Mouse (Mus musculus) hindbrain, embryonic 13.5 days (tissue): ENCODE data around the gene Ntrk2. TPM values are rescaled to one million over a fixed set of nuclear protein-coding genes. Genes with fewer than 3 reads are reported as not detected.
"Not testable (repeated sequence)": the region's sequence is repeated elsewhere in the genome, so short reads cannot be mapped to it uniquely, and the experiment has no call there.

Experiments
- ATAC-seq: fragments of 200-750 bp; cut with Nextera tagmentation; 2 replicates; pipeline ENCODE4 v1.8.0; 2017; ENCODE audit warnings: moderate TSS enrichment; ENCODE audit not compliant: low FRiP score
- H3K27ac ChIP-seq: fragments of 300-500 bp; sonication (generic); 2 replicates; pipeline ENCODE4 v1.5.1; 2015; ENCODE audit warnings: inconsistent platforms, mild to moderate bottlenecking, moderate library complexity
- H3K27me3 ChIP-seq: fragments of 300-500 bp; sonication (generic); 2 replicates; pipeline ENCODE4 v1.6.1; 2015; ENCODE audit warnings: mild to moderate bottlenecking, inconsistent platforms
- H3K36me3 ChIP-seq: fragments of 300-500 bp; sonication (generic); 2 replicates; pipeline ENCODE4 v1.6.1; 2015; ENCODE audit warnings: mild to moderate bottlenecking, inconsistent platforms
- H3K4me1 ChIP-seq: fragments of 300-500 bp; sonication (generic); replicated peaks from 2 replicates; pipeline ENCODE4 v1.6.1; 2015; ENCODE audit warnings: inconsistent platforms
- H3K4me2 ChIP-seq: fragments of 300-500 bp; sonication (generic); 2 replicates; pipeline ENCODE4 v1.6.1; 2015; ENCODE audit warnings: inconsistent platforms, mild to moderate bottlenecking, moderate library complexity
- H3K4me3 ChIP-seq: fragments of 300-500 bp; sonication (generic); 2 replicates; pipeline ENCODE4 v1.5.1; 2015; ENCODE audit warnings: mild to moderate bottlenecking, inconsistent platforms
- H3K9ac ChIP-seq: fragments of 300-500 bp; sonication (generic); 2 replicates; pipeline ENCODE4 v1.6.1; 2015; ENCODE audit warnings: mild to moderate bottlenecking, inconsistent platforms
- H3K9me3 ChIP-seq: fragments of 300-500 bp; sonication (generic); 2 replicates; pipeline ENCODE4 v1.6.1; 2016; ENCODE audit warnings: inconsistent platforms
- WGBS: fragments of 180-500 bp; shearing (Covaris S2); methylation state at CpG from one replicate; pipeline ENCODE4 v1.1.7; 2015; 5-methylcytosine and 5-hydroxymethylcytosine counted together
- polyA plus RNA-seq: library from polyadenylated mRNA; unstranded; fragments of >200 nt; fragmentation: Nextera tagmentation; extraction: Ambion mirVana; gene quantifications from 2 replicates; pipeline ENCODE4 v1.2.1, GENCODE M21; 2015

The Ntrk2 gene
- polyA plus RNA-seq, 1 experiment from 2014 or later, result 99.2 TPM

GRCm38 (mm10) chr13:59079761-59080461 lies 273.5 kb downstream of the Ntrk2 start:
- H3K9me3 ChIP-seq, result no peaks in the 10 kb centered on the region
- ATAC-seq, result peak; percentile 21; the same call in 1 of the 2 replicates
- H3K4me1 ChIP-seq, result peaks cover 17% of the 10 kb centered on the region
- 0 out of 2 replicates have a peak, but pooled peaks cover 6% of the 10 kb centered on the region for H3K36me3 ChIP-seq
- H3K4me2 ChIP-seq, result no peak overlapping the region
- 0 out of 2 replicates have a peak overlapping the region, but pooled peaks have one; percentile 13 for H3K27ac ChIP-seq
- no peak overlapping the region for H3K9ac ChIP-seq
- peaks cover 8% of the 10 kb centered on the region; the same call in 1 of the 2 replicates for H3K27me3 ChIP-seq
- 17% methylated on average over 7 of the region's 7 CpGs for WGBS
- no peak overlapping the region for H3K4me3 ChIP-seq

GRCm38 (mm10) chr13:59080468-59080867 lies 274.1 kb downstream of the Ntrk2 start:
- peak overlapping the region; percentile 58; the same call in 1 of the 2 replicates for H3K27ac ChIP-seq
- H3K9me3 ChIP-seq, result no peaks in the 10 kb centered on the region
- 0 out of 2 replicates have a peak, but pooled peaks cover 6% of the 10 kb centered on the region for H3K36me3 ChIP-seq
- no peak overlapping the region for H3K9ac ChIP-seq
- 24% methylated on average over 5 of the region's 5 CpGs for whole genome bisulfite sequencing
- peaks cover 8% of the 10 kb centered on the region; the same call in 1 of the 2 replicates for H3K27me3 ChIP-seq
- ATAC-seq, result no peak
- no peak overlapping the region for H3K4me3 ChIP-seq
- H3K4me1 ChIP-seq, result peaks cover 17% of the 10 kb centered on the region
- no peak overlapping the region for H3K4me2 ChIP-seq

GRCm38 (mm10) chr13:59089016-59089415 lies 282.6 kb downstream of the Ntrk2 start:
- Histone ChIP-seq H3K27me3 (no peaks in the 10 kb centered on the region), H3K9me3 (no peaks in the 10 kb centered on the region), H3K4me2 (no peak overlapping the region), H3K4me1 (peaks cover 64% of the 10 kb centered on the region), H3K4me3 (no peak overlapping the region), H3K27ac (peak overlapping the region; percentile 37; the same call in 1 of the 2 replicates), H3K9ac (no peak overlapping the region), H3K36me3 (no peaks in the 10 kb centered on the region)
- ATAC-seq, result no peak
- 62% methylated on average over 4 of the region's 4 CpGs for WGBS

- WGBS, result 12% methylated on average over 13 of the region's 13 CpGs
Measured at GRCm38 (mm10) chr13:59091138-59091971, 285.0 kb downstream of the Ntrk2 start.

GRCm38 (mm10) chr13:59092045-59092857 lies 285.9 kb downstream of the Ntrk2 start:
- no peaks in the 10 kb centered on the region for H3K36me3 ChIP-seq
- H3K9ac ChIP-seq, result no peak overlapping the region; the same call in 1 of the 2 replicates
- no peaks in the 10 kb centered on the region for H3K9me3 ChIP-seq
- peak overlapping the region; percentile 95 for H3K27ac ChIP-seq
- H3K4me3 ChIP-seq, result no peak overlapping the region
- no peaks in the 10 kb centered on the region for H3K27me3 ChIP-seq
- 24% methylated on average over 10 of the region's 10 CpGs for WGBS
- peaks cover 67% of the 10 kb centered on the region for H3K4me1 ChIP-seq
- H3K4me2 ChIP-seq, result peak overlapping the region; percentile 21; the same call in 1 of the 2 replicates
- ATAC-seq, result peak; percentile 60

More at GRCm38 (mm10) chr13:59091138-59091971, 285.0 kb downstream of the Ntrk2 start:
- peak; percentile 55 for ATAC-seq
- H3K36me3 ChIP-seq, result no peaks in the 10 kb centered on the region
- no peaks in the 10 kb centered on the region for H3K27me3 ChIP-seq
- no peak overlapping the region for H3K4me3 ChIP-seq
- peak overlapping the region; percentile 95 for H3K27ac ChIP-seq
- H3K4me2 ChIP-seq, result no peak overlapping the region
- H3K9ac ChIP-seq, result peak overlapping the region; percentile 62
- H3K4me1 ChIP-seq, result peaks cover 70% of the 10 kb centered on the region
- no peaks in the 10 kb centered on the region for H3K9me3 ChIP-seq

- Histone ChIP-seq H3K36me3 (no peaks in the 10 kb centered on the region), H3K27ac (peak overlapping the region; percentile 95), H3K4me3 (no peak overlapping the region), H3K4me1 (peaks cover 67% of the 10 kb centered on the region), H3K9me3 (no peaks in the 10 kb centered on the region), H3K9ac (peak overlapping the region; percentile 49; the same call in 1 of the 2 replicates), H3K27me3 (no peaks in the 10 kb centered on the region), H3K4me2 (peak overlapping the region; percentile 21; the same call in 1 of the 2 replicates)
- ATAC-seq, result peak; percentile 96
- WGBS, result 4% methylated on average over 4 of the region's 4 CpGs
Measured at GRCm38 (mm10) chr13:59092858-59093154, 286.4 kb downstream of the Ntrk2 start.

GRCm38 (mm10) chr13:59094722-59095121 lies 288.4 kb downstream of the Ntrk2 start:
- no peaks in the 10 kb centered on the region for H3K36me3 ChIP-seq
- peaks cover 53% of the 10 kb centered on the region for H3K4me1 ChIP-seq
- no peaks in the 10 kb centered on the region for H3K9me3 ChIP-seq
- H3K4me3 ChIP-seq, result no peak overlapping the region
- ATAC-seq, result no peak
- H3K4me2 ChIP-seq, result no peak overlapping the region
- no peak overlapping the region for H3K9ac ChIP-seq
- peak overlapping the region; percentile 13; the same call in 1 of the 2 replicates for H3K27ac ChIP-seq
- WGBS, result 87% methylated on average over 7 of the region's 7 CpGs
- no peaks in the 10 kb centered on the region for H3K27me3 ChIP-seq

- H3K27ac ChIP-seq, result no peak overlapping the region
- no peak overlapping the region for H3K9ac ChIP-seq
- no peaks in the 10 kb centered on the region for H3K9me3 ChIP-seq
- no peak overlapping the region for H3K4me2 ChIP-seq
- H3K4me1 ChIP-seq, result peaks cover 48% of the 10 kb centered on the region
- H3K4me3 ChIP-seq, result no peak overlapping the region
- no peaks in the 10 kb centered on the region for H3K27me3 ChIP-seq
- no peak for ATAC-seq
- WGBS, result 45% methylated on average over 10 of the region's 10 CpGs
- H3K36me3 ChIP-seq, result no peaks in the 10 kb centered on the region
Measured at GRCm38 (mm10) chr13:59095811-59096391, 289.5 kb downstream of the Ntrk2 start.

- Histone ChIP-seq H3K27me3 (no peaks in the 10 kb centered on the region), H3K4me2 (no peak overlapping the region), H3K4me1 (peaks cover 8% of the 10 kb centered on the region), H3K9me3 (no peaks in the 10 kb centered on the region), H3K27ac (no peak overlapping the region), H3K36me3 (no peaks in the 10 kb centered on the region), H3K9ac (no peak overlapping the region), H3K4me3 (no peak overlapping the region)
- whole genome bisulfite sequencing, result 62% methylated on average over 10 of the region's 10 CpGs
- ATAC-seq, result no peak
Measured at GRCm38 (mm10) chr13:59100086-59100485, 293.7 kb downstream of the Ntrk2 start.

GRCm38 (mm10) chr13:59107791-59108190 lies 301.4 kb downstream of the Ntrk2 start:
- not testable (repeated sequence) for H3K4me2 ChIP-seq, H3K4me1 ChIP-seq, H3K27ac ChIP-seq, H3K9me3 ChIP-seq, H3K9ac ChIP-seq, ATAC-seq, H3K36me3 ChIP-seq, H3K4me3 ChIP-seq, H3K27me3 ChIP-seq
- WGBS, result 93% methylated on average over 10 of the region's 10 CpGs

GRCm38 (mm10) chr13:59110107-59110506 lies 303.7 kb downstream of the Ntrk2 start:
- no peaks in the 10 kb centered on the region for H3K27me3 ChIP-seq
- H3K4me2 ChIP-seq, result no peak overlapping the region
- no peaks in the 10 kb centered on the region for H3K4me1 ChIP-seq
- no peak overlapping the region for H3K4me3 ChIP-seq
- H3K27ac ChIP-seq, result no peak overlapping the region
- H3K9me3 ChIP-seq, result peaks cover 6% of the 10 kb centered on the region; the same call in 1 of the 2 replicates
- ATAC-seq, result no peak
- WGBS, result 93% methylated on average over 5 of the region's 5 CpGs
- H3K36me3 ChIP-seq, result peaks cover 11% of the 10 kb centered on the region
- H3K9ac ChIP-seq, result no peak overlapping the region
